Mouse (Mus musculus) mouse embryonic stem cell (cell line): ENCODE measurements at regions not wholly inside any gene's neighbourhood (a gene's known extent, or its start where the extent isn't known, plus 50 kb on each side); places are given as distances from the start of the nearest gene placed in this dataset.

Experiments used
- in situ Hi-C, 2 experiments: fragments of 300-500 bp; cut with MboI; formaldehyde crosslinking; loops; 1 replicate in 1 of 2; 3 replicates in 1 of 2; pipeline ENCODE4 v1.14.3; 2019 to 2020; ENCODE audit warnings: low sequenced_read_pairs in 2 of 2, low pct_unique_long_range_greater_than_20kb in 1 of 2, mixed read lengths in 1 of 2; ENCODE audit not compliant: unreplicated experiment in 1 of 2

GRCm38 (mm10) chr11:112175302-112175701, 606.7 kb upstream of the Sox9 start:
- in situ Hi-C loops, result no loop called here

- in situ Hi-C loops, result no loop called here
Observed at GRCm38 (mm10) chr11:112180666-112181065, 601.4 kb upstream of the Sox9 start.

DNA sequence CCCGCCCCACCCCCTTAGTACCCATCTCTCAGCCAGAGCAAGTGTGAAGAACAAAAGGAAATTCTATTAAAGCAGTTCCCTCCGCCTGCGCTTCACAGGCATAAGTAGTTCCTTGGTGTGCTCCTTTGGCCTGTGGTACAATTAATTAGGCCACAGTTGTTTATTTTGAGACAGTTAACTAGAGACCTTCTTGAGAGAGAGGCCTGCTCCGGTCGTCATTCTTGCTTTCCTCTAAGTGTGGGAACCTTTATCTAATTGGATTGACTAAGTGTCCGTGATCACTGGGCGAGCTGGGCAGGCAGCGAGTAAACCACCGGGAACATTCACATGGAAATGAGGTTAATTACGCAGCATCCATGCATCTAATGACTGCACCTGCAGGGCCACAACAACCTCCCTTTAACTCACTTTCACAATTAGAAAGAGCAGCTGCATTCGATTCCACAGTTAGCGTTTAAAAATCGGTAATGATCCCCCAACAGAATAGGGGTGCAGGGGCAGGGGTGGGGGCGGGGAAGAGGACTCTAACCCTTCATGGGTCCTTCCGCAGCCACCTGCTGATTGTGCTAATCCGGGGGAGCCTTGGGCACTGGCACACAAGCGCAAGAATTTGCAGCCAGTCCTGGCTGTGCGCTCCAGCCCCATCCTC, 584.3 kb upstream of the Sox9 start:
- in situ Hi-C loops, result no loop called here

GRCm38 (mm10) chr11:112204561-112204960, 577.5 kb upstream of the Sox9 start:
- in situ Hi-C loops, result no loop called here

- in situ Hi-C loops, result no loop called here
Observed at GRCm38 (mm10) chr11:112209414-112209813, 572.6 kb upstream of the Sox9 start.

GRCm38 (mm10) chr11:112219046-112219720, 562.8 kb upstream of the Sox9 start:
- in situ Hi-C loops, result no loop called here

GRCm38 (mm10) chr11:112234492-112235116, 547.4 kb upstream of the Sox9 start:
- in situ Hi-C loops, result no loop called here

- in situ Hi-C loops, result no loop called here
Observed at GRCm38 (mm10) chr11:112238960-112239884, 542.8 kb upstream of the Sox9 start.

- in situ Hi-C loops, result no loop called here
Observed at GRCm38 (mm10) chr11:112252548-112252947, 529.5 kb upstream of the Sox9 start.

- in situ Hi-C loops, result no loop called here
Observed at GRCm38 (mm10) chr11:112253061-112253460, 529.0 kb upstream of the Sox9 start.

- in situ Hi-C loops, result no loop called here
Observed at GRCm38 (mm10) chr11:112256326-112256725, 525.7 kb upstream of the Sox9 start.

DNA sequence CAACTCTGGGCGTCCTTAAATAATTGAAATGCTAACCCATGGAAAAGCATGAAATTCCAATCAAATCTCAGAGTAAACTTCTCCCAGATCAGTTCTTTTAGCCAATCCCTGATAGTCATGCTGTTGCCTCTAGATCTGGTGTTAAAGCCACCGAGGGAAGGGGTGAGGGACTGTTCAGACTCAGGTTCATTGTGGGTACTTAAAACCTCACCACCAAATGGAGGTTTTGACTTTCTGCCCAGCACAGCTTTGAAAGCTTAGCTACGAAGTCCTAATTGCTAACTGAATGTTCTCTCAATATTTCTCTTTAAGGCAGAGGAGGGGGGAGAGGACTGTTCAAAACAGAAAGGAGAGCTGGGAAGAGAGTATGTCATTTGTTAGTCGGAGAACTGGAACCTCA, 517.9 kb upstream of the Sox9 start:
- in situ Hi-C loops, result no loop called here

DNA sequence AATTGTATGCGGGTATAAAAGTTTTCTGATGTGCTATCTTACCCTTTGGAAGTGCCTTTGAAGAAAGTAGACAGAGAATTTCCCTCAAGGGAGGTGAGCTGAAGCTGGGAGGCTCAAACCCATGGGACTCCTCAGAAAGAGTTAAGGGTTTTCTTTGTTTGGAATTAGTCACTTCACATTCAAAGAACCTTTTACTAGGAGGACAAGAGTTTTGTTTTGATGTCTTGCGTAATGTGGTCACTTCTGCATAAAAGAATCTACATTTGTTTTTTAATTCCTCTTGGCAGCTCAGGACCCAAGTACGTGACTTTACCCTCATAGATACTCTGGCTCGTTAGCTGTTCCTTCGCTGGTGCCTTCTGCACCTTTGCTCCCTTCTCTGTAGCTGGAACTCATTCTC, 511.1 kb upstream of the Sox9 start:
- in situ Hi-C loops, result no loop called here

GRCm38 (mm10) chr11:112278566-112278965, 503.5 kb upstream of the Sox9 start:
- in situ Hi-C loops, result no loop called here

DNA sequence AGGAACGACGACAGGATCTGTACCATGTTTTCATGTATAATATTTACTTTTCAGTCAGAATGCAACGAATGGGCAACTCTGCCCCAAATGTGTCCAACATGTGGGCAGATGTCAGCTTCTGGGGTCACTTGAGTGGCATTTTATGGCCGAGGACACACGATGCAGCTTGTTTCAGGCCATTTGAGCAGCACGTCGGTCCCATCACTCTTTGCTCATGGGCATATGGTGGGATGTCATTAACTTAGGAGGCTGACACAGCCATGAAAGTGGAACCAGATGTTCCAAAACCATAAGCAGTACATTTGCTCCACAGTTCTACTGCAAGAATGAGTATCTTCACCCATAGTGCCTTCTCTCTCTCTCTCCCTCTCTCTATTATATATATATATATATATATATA, 499.1 kb upstream of the Sox9 start:
- in situ Hi-C loops, result no loop called here

- in situ Hi-C loops, result no loop called here
Observed at GRCm38 (mm10) chr11:112298901-112299341, 483.1 kb upstream of the Sox9 start.

DNA sequence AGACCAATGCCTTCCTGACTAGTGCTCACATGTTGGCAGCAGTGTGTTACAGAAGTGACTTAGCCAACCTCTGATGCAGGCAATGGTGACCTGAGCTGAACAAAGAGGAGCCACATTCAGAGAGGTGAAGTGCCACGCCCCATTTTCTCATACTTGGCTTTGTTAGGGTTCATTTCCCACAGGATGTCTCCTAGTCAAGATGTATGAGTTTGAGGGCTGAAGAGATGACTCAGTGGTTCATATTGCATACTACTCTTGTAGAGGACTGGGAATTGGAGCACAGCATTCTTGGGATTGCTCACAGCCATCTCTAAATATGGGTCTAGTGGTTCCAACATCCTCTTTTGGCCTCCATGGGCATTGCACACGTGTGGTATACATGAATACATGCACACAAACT, 478.9 kb upstream of the Sox9 start:
- in situ Hi-C loops, result no loop called here

DNA sequence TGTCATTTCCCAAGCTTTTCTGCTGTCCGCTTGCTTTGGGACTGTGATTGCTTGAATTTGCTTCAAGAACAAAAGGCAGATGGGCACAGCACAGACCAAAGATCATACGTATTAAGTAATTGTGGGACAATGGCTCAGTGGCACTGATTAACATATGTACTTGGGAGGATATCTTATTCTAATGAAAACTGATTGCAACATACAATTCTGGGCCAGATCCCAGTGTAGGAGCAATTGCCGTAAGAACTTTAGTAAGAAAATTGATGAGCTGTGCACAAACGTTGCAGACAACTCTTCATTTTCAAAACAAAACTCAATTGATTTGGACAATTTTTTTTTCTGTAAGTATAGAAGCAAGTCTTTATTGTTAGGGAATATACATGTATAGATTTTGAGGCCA, 456.2 kb upstream of the Sox9 start:
- in situ Hi-C loops, result no loop called here

DNA sequence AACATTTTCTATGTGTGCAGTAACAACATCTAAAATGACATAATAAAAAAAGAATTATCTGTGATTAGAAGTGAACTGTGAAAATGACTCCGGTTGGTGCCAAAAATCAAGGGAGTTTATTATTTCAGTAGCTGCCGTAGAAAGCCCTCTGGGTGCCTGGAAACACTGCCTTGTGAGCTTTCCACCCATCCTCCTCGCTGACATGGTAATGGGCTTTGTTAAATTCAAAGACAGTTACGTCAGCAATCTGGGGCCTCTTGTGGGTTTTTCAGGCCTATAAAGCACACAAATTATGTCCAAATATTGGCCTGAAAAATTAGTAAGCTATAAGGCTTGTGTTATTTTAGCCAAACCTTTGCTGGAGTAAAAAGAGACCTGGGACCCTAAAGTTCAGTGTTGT, 454.4 kb upstream of the Sox9 start:
- in situ Hi-C loops, result no loop called here
